Mouse (Mus musculus) T-helper 17 cell (primary cell): ENCODE data around the gene Myo10.

Source experiments
- in situ Hi-C, 2 experiments: fragments of 300-600 bp; cut with MboI, MseI; formaldehyde crosslinking; loops; 1 replicate in 1 of 2; 2 replicates in 1 of 2; pipeline ENCODE4 v1.15.1; 2025; ENCODE audit warnings: high pct_unique_total_duplicates in 2 of 2

The Myo10 gene

GRCm38 (mm10) chr15:25648287-25648686 lies 26.0 kb downstream of the Myo10 start:
- in situ Hi-C loops = no loop called here

GRCm38 (mm10) chr15:25650371-25650770 lies 28.0 kb downstream of the Myo10 start:
- in situ Hi-C loops = no loop called here

GRCm38 (mm10) chr15:25651820-25652219 lies 29.5 kb downstream of the Myo10 start:
- in situ Hi-C loops = no loop called here

- in situ Hi-C loops = no loop called here
Observed at GRCm38 (mm10) chr15:25652368-25652767, 30.0 kb downstream of the Myo10 start.

GRCm38 (mm10) chr15:25652933-25653332 lies 30.6 kb downstream of the Myo10 start:
- in situ Hi-C loops = no loop called here

- in situ Hi-C loops = no loop called here
Observed at GRCm38 (mm10) chr15:25653680-25654079, 31.4 kb downstream of the Myo10 start.

- in situ Hi-C loops = no loop called here
Observed at GRCm38 (mm10) chr15:25662833-25663519, 40.7 kb downstream of the Myo10 start.

DNA sequence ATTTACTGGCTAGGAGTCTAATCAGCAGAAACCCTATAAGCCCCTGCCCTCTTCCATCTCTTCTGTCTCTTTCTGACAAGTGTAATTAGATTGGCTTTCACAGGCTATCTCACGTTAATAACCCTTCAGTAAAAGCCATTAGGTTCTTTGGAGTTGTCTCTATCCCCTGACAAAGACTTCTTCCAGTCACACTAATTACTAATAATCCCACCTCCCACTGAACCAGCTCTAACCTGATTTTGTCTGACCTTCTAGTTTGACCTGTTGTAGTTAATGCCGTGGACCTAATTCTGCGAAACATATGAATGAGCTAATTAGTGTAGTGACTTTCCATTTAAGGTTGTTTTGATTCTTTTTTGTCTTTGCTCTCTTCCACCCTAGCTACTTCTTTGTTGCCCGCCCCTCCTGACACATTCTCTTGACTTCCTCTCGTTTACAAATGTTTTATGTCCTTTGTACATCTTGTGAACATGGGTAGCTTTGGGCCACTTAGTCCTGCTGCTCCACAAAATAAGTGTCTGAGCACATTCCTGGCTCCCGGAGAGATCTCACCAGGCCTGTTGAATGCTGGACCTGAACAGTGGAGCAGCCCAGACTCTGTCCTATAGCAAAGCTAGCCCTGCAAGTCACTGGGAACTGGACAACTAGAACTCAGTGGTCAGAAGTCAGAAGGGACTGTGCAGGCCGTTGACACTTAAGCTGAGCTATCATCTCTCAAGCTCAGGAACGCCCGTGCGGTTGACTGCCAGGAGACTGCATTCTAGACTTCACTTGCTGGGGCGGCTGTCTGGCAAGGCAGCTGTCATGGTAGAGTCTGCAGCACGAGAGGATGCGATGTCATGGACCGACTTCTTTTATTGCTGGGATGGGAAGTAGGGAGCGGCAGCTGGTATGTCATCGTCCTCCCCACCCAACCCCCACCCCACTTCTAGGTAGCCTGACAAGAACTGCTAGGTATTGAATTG lies 47.2 kb downstream of the Myo10 start:
- in situ Hi-C loops = loop anchor here in 1 of 2 experiments (5.0 kb wide), 1 partner anchor 52 kb away; no protein-coding TSS in a partner anchor

DNA sequence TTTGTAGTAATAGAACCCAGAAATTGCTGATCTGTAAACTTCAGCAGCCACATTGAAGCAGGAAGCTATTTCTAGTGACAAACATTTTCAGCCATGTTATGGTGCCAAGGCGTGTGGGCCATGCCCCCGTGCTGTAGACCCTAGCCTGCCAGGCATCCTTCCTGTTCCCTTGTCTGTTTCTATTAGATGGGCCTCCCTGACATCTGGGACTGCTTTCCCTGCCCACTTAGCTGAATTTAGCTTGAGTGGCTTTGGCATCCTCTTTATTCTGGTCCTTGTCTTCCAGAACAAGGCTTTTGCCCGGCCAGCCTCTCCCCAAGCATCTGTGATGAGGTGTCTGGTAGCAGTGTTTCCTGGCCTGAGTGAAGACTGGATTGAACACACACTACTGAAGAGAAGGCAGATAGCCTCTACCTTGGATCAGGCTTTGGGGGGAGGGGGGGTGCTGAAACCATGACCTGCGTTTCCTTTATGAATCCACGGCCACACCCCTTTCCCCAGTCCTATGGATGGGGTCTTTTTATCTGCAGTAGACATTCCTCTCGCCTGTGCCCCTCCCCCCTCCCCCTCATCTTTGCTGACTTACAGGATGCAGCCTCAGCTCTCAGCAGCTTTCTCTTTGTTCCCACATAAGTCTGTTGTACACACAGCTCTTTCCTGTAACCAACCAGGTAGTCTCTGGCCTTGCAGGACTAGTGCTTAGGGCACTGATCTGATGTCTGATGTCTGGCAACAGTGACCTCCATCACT lies 51.1 kb downstream of the Myo10 start:
- in situ Hi-C loops = no loop called here

DNA sequence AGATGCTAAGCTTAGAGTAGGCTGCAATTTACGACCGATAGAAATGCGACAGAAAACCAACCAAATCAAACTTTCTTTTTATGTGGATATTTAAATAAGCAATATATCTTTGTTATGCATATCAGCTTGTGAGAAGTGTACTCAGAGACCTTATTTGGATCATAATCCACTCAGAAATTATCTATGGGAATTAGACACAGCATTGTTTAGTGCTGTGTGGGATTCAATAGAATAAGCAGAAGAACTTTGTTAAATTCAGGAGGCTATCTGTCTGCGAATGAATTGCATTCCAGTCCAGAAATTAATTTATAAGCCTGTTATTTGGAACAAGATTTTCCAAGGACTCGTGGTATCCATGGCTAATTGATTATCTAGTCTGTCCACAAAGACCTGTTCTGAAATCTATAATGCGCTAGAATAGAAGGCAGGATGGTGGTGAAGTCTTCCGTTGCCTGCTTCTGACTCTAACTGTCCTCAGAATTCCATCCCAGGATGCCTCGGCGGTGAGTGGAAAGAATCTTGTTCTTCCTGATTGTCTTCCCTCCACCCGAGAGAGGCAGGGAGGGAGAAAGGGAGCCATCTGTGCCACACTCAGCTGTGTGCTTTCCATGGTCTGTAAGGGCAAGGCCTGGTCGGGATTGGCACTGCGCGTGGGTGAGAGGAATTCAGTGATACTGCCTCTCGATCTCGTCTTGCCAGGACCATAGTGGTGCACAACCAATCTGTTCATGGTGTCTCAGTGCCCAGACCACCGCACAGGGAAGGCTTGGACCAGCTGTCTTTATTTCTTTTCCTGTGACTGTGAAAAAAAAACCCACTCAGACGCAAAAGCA lies 52.0 kb downstream of the Myo10 start:
- in situ Hi-C loops = no loop called here

DNA sequence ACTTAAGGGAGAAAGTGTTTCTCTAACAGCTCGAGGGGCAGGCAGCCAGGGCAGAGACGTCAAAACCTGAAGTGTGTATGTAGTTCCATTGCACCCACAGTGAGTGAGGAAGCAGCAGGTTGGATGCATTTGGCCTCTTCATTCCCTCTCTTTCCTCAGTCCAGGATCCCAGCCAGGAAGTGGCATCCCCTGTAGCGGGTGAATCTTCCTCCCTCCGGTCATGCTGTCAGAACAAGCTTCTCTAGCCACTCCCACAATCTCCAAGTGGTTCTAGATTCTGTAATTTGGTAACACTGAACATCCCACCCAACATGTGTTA lies 52.6 kb downstream of the Myo10 start:
- in situ Hi-C loops = no loop called here

GRCm38 (mm10) chr15:25675359-25675758 lies 53.0 kb downstream of the Myo10 start:
- in situ Hi-C loops = no loop called here

DNA sequence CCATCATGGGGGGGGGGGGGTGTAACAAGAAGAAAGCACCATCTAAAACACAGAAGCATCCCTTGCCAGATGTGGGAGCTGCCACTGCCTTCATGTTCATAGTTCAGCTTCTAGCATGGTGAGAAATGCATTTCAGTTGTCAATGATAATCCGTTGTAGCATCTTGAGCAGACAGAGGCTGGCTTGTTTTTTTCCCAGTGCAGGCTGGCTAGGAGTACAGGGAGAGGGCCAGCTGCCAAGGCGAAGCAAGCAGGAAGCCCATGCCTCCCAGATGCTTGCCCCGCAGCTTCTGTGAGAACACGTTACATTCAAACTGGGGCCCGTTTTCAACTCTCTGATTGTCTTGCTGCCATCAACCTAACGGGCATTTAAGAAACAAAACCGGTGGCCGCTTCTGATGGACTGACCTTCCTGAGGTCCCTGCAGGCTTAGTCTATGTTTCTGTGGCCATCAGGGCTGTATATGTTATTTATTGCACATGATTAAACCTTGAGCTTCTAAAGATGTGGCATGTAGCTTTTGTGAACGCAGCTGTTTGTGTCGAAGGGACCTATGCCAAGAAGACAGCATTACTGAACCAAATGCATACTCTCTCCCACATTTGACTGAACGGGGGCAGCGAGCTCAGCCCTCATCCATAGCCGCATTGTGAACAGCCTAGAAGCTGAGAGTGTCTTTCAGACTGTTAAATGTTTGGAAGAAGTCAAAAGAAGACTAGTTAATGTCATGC lies 53.9 kb downstream of the Myo10 start:
- in situ Hi-C loops = no loop called here

DNA sequence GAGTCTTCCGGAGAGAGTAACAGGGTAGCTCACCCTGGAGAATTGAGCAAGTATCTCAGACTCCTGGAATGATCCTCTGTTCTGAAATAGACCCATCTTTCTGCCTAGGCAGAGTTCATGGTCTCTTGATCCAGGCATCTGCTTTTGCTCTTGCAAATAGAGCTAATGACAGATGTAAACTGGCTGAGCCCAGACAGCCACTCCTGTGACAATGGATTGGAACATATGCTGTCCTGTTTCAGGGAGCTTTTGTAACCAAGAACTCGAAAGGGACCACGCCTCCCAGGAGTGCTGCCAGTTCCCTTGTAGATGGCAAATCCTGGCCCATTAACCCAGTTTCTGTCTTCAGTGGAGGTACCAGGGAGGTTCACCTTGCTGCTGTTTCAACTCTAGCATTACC lies 56.8 kb downstream of the Myo10 start:
- in situ Hi-C loops = no loop called here

DNA sequence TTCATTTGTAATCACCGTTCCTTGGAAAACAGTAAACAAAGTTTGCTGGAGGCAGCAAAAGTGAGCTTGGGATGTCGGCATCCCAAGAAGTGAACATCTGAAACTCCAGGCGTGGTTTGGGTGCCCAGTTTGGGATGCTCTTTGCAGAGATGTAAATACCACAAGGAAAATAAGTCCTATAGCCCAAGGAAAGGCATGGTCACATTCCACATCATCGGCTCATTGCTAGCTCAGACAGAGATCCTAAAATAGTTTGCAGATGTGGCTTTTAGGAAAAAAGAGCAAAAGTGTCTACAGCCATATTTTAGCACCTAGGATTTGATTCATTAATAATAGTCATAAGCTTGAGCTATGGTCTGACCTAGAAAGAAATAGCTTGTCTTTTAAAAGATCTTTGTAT lies 57.3 kb downstream of the Myo10 start:
- in situ Hi-C loops = no loop called here

GRCm38 (mm10) chr15:25680269-25680818 lies 58.0 kb downstream of the Myo10 start:
- in situ Hi-C loops = no loop called here

DNA sequence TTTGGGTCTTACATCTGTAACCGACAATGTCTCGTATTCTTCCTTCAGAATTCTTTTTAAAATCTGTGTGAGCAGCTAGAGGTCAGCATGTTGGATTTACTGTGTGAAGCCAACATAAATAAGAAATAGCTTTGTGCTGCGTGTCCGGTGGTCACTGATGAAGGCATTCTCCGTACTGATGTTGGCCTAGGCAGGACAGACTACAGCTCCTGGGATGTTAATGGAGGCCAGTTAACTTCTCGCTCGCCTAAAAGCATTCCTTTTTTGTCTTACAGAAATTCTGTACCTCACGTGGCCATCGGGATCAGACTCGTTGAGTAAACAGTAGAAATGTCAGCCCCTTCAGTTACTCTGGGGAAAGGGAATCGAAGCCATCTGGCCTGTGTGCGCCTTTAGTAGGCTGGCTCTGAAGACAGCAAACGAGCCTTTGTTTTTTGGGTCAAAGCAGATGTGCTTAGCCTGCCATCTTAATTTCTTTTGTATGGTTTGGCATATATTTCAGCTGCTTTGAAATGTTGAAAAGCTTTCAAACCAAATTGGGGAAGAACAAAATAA lies 60.7 kb downstream of the Myo10 start:
- in situ Hi-C loops = no loop called here

DNA sequence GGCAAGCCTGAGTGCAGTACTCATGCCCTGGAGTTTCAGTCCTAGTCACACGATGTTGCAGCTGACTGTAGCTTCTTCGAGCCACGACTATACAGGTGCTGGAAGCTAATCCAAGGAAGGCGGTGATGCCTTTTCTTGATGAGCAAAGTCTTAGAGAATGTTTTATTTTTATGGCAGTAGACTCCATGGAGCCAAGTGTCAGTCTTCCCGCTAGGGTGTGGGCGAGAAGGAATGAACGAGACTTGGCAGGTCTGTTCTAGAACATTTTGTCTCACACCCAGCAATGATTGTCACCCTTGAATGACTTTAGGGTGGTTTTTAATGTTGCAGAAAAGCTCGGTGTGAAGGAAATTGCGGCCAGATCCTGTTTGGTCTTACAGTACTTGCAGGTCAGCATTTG lies 62.9 kb downstream of the Myo10 start:
- in situ Hi-C loops = no loop called here

DNA sequence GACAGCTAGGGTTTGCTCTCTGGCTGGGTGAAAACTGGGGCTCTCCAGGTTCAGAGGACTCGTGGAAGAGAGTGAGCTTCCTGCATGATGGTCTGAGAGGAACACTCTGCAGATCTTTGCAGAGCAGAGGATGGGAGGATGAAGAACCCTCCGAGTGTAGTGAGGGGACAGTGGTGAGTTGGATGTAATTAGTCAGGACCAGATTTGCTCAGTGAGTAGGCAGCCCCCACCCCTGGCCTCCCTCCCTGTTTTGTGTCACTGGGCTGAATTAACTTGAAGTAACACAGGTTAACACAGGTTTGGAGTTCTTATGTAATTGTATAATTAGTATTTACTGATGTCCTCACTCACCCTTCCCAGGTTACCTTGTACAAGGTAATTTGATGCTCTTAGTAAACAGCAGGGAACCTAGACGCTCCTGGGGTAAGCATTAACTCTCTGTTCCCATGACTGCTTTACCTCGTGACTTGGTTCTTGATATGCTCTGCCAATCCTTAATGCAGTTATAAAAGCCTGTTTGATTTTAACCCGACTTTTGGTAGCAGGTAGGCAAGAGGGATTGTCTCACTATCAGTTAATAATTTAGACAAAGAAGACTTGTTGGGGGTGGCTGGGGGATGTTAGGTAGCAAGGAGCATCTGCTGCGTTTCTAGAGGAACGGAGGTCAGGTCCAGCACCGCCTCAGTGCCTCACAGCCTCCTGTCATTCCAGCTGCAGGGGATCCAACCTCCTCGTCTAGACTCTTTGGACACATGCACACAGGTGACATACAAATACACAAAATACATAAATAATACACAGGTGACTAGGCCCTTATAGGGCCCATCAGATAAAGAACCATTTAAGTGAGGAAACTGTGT lies 66.3 kb downstream of the Myo10 start:
- in situ Hi-C loops = no loop called here
